Mouse (Mus musculus): ENCODE measurements around the gene Usp6nl.

Gene Usp6nl

GRCm38 (mm10) chr2:6376071-6376470 is 53.6 kb downstream of the Usp6nl start:
- DNase-seq (ENCODE audit: low spot score in 2 of 2) = no peak

- no peak for DNase-seq (ENCODE audit: low spot score in 2 of 2)
Measured at GRCm38 (mm10) chr2:6376941-6377340, 54.5 kb downstream of the Usp6nl start.

- no peak for DNase-seq (ENCODE audit: low spot score in 2 of 2)
Measured at GRCm38 (mm10) chr2:6378590-6379205, 56.2 kb downstream of the Usp6nl start.

GRCm38 (mm10) chr2:6379731-6380212 is 57.3 kb downstream of the Usp6nl start:
- DNase-seq (ENCODE audit: low spot score in 2 of 2) = no peak

DNA sequence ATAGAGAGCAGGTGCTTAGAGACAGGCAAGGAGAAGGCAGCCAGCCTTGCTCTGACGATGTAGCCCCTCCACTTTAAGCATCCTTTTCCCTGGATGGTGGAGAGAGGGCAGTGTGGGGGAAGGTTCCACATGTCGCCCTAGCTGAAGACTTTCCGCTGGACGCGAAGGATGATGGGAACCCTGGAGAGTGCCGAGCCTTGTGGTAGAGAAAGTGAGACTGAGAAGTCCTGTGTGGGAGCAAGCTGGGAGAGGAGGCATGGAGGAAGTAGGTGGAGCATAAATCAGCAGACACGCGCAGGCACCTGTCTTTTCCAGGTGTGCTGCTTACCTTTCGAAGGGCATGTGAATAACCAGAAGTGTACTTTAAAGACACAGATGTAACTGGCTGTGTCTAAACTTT is 57.9 kb downstream of the Usp6nl start:
- no peak for DNase-seq (ENCODE audit: low spot score in 2 of 2)

DNA sequence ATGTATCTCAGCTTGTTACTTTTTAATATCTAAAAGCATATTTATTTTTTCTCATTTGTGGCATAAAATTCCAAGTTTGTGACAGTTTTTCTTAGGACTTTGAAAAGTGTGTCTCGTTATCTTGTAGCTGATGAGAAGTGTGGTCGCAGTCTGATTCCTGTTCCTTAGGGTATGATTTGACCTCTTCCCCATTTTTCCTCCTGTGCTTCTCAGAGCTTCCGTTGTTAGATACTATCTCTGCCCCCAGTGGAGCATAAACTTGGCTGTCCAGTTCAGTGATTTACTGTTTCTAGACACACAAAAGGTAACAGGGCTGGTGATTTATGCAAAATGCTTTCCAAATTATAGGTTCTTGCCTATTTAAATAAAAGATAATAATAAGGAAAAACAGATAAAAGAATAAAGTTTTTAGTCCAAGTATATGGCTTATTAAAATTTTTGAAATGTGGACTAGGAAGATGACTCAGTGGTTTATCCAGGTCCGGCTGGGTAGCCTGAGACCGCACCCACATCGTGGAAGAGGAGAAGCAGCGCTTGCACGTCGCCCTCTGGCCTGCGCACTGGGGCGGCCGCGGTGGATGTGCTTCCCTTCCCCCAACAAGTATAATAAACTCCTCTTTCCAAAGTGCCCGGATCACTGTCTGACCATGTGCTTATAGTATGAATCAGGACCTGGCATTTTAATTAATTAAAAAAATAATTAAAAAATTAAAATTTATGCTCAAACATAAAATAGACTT is 62.1 kb downstream of the Usp6nl start:
- DNase-seq (ENCODE audit: low spot score in 2 of 2) = no peak

GRCm38 (mm10) chr2:6389162-6389561 is 66.7 kb downstream of the Usp6nl start:
- no peak for DNase-seq (ENCODE audit: low spot score in 2 of 2)

- DNase-seq (ENCODE audit: low spot score in 2 of 2) = peak in 1 of 2 experiments; percentile 16
Measured at GRCm38 (mm10) chr2:6391261-6391660, 68.8 kb downstream of the Usp6nl start.

GRCm38 (mm10) chr2:6391940-6392339 is 69.5 kb downstream of the Usp6nl start:
- DNase-seq (ENCODE audit: low spot score in 2 of 2) = no peak

GRCm38 (mm10) chr2:6395851-6396625 is 73.6 kb downstream of the Usp6nl start:
- no peak for DNase-seq (ENCODE audit: low spot score in 2 of 2)

GRCm38 (mm10) chr2:6396626-6397146 is 74.2 kb downstream of the Usp6nl start:
- DNase-seq (ENCODE audit: low spot score in 2 of 2) = no peak

- DNase-seq (ENCODE audit: low spot score in 2 of 2) = no peak
Measured at GRCm38 (mm10) chr2:6397166-6397565, 74.7 kb downstream of the Usp6nl start.

GRCm38 (mm10) chr2:6398826-6399225 is 76.4 kb downstream of the Usp6nl start:
- DNase-seq (ENCODE audit: low spot score in 2 of 2) = no peak

GRCm38 (mm10) chr2:6401039-6401438 is 78.6 kb downstream of the Usp6nl start:
- no peak for DNase-seq (ENCODE audit: low spot score in 2 of 2)

DNA sequence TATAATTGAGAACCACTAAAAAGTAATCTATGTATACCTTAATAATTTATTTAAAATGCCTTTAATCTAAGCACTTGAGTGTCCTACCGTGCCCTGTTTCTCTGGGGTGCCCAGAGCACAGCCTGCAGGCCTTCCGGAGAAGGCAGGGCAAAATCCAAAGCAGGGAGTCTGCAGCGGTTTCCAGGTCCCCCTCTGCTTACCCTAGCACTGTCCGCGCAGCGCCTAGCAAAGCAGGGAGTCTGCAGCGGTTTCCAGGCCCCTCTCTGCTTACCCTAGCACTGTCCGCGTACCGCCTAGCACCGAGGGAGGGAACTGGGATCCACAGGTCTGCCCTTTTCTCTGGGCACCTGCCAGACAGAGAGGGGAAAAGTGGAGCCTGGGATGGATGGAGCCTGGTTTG is 80.9 kb downstream of the Usp6nl start:
- no peak for DNase-seq (ENCODE audit: low spot score in 2 of 2)

DNA sequence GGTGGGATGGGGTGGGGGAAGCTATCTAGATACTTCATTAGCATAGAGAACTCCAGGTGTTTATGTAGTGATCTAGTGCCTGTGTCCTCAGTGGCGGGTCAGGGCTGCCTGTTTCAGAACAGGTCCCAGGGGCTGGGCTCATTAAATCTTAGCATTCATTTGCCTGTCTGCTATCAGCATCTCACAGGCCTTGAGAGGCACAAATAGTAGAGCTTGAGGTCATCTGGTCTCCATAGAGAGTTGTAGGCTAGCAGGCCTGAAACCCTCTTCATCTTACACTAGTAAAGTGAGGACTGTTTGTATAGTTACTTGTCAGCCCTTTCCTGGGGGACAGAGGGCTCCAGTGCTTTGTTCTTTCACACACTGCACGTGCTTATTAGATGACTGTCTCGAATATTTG is 81.5 kb downstream of the Usp6nl start:
- no peak for DNase-seq (ENCODE audit: low spot score in 2 of 2)

DNA sequence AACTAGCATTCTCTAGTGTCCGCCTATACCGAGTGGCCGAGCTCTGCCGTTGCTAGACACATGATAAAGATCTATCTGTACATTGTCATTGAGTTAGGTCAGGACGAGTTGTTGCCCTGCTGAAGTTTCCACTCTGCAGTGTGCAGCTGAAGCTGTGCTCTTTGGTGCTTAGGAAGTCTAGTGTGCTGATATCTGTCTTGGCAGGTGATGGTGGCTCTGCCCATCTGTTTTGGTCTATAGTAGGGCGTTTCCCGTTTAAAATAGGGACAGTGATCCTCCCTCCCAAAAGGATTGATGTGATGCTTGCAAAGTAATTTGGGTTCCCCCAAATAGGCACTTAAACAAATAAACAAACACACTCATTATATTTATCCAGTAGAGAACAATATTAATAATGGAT is 82.2 kb downstream of the Usp6nl start:
- no peak for DNase-seq (ENCODE audit: low spot score in 2 of 2)

DNA sequence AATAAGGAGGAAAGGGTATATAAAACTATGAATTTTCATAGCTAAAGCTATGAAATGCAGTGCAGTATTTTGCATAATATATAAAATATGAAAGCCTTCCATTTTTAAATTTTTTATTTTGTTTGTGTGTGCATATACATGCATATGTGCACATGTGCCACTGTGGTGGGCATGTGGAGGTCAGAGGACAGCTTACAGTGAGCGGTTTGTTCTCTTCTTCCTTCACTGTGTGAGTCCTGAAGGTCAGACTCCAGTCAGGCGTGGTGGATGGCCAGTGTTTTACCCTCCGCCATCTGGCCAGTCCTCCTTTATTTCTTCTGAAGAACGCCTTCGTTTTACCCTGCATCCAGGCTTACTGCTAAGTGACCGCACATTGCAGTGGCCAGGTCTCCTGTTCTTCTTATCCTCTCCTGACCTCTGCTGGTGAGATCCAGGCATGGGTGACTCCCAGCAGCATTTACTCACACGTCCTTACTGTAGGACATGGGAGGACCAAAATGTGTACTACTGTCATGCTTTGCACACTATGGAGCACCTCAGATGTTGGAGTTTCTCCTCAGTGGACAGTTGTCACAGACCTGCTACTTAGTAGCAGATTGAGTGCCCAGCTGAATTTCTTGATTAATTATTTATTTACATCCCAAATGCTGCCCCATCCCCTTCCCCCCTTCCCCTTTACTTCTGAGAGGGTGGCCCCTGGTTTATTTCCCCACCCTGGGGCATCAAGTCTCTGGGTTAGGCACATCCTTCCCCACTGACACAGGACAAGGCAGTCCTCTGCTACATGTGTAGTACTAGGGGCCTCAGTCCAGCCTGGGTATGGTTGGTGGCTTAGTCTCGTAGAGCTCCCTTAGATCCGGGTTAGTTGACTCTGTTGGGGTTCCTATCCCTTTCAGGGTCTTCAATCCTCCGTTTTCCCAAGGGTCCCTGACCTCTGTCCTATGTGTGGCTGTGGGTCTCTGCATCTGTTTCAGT is 82.9 kb downstream of the Usp6nl start:
- DNase-seq (ENCODE audit: low spot score in 2 of 2) = peak; percentile 22 to 66

- no peak for DNase-seq (ENCODE audit: low spot score in 2 of 2)
Measured at GRCm38 (mm10) chr2:6407711-6408110, 85.2 kb downstream of the Usp6nl start.

GRCm38 (mm10) chr2:6412645-6413044 is 90.2 kb downstream of the Usp6nl start:
- no peak for DNase-seq (ENCODE audit: low spot score in 2 of 2)

DNA sequence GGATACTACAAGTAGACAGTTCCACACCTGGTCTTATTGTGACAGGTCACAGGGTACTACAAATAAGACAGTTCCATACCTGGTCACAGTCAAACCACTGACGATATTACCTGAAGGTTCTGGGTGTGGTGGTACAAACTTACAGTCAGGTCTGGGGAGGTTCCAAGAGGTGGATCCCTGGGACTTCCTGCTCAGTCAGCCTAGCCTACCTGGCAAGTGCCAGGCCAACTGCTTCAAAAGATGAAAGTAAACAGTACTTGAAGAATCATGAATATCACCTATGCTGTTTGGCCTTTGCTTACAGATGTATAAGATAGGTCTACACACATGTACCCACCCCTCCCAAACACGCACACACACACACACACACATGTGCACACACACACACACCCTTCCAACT is 91.3 kb downstream of the Usp6nl start:
- DNase-seq (ENCODE audit: low spot score in 2 of 2) = no peak

Measured in thymus, postnatal 10 days (tissue).